Mouse (Mus musculus): ENCODE data around the gene Iffo2. TPM values are rescaled to one million over a fixed set of nuclear protein-coding genes. Genes with fewer than 3 reads are reported as not detected.

Iffo2 gene
- total and polyA plus RNA-seq, 3 experiments = 1.3 to 2.7 TPM; not detected in 1

GRCm38 (mm10) chr4:139489946-139490345, 40.4 kb upstream of the Iffo2 start:
- TF ChIP-seq MAZ (IDR thresholded peaks at IDR 0.05; ENCODE audit: low read depth, low read length) (no peak), JUND (IDR thresholded peaks at IDR 0.05; ENCODE audit: low read depth, low read length) (no peak), SIN3A (IDR thresholded peaks at IDR 0.05; ENCODE audit: low read length) (no peak), CHD1 (IDR thresholded peaks at IDR 0.05; ENCODE audit: low read depth, low read length) (no peak), RAD21 (IDR thresholded peaks at IDR 0.05; ENCODE audit: low read depth, low read length) (no peak), GATA1 (IDR thresholded peaks at IDR 0.05; ENCODE audit: low read depth, low read length) (no peak), TBP (IDR thresholded peaks at IDR 0.05; ENCODE audit: low read depth, low read length) (no peak), MXI1 (IDR thresholded peaks at IDR 0.05; ENCODE audit: low read depth, low read length) (no peak), HCFC1 (IDR thresholded peaks at IDR 0.05; ENCODE audit: low read depth, low read length) (no peak), CTCF (IDR thresholded peaks at IDR 0.05 in 2 of 3, conservative IDR thresholded peaks at IDR 0.05 in 1 of 3; ENCODE audit: control insufficient read depth in 1 of 3, insufficient read depth in 1 of 3, low read depth in 2 of 3, low read length in 3 of 3, poor library complexity in 1 of 3, severe bottlenecking in 1 of 3) (no peak), ZC3H11A (IDR thresholded peaks at IDR 0.05; ENCODE audit: low read depth, low read length) (no peak), ZMIZ1 (IDR thresholded peaks at IDR 0.05; ENCODE audit: low read depth, low read length) (no peak), ZKSCAN1 (IDR thresholded peaks at IDR 0.05; ENCODE audit: low read depth, low read length) (no peak), MYB (IDR thresholded peaks at IDR 0.05; ENCODE audit: low read depth, low read length) (no peak), MAFK (IDR thresholded peaks at IDR 0.05; ENCODE audit: borderline replicate concordance, low read depth, low read length) (no peak), UBTF (IDR thresholded peaks at IDR 0.05; ENCODE audit: borderline replicate concordance, insufficient read depth, low read depth, low read length) (no peak), ELF1 (IDR thresholded peaks at IDR 0.05; ENCODE audit: low read depth, low read length) (no peak), TCF12 (IDR thresholded peaks at IDR 0.05; ENCODE audit: low read depth, low read length) (no peak), GABPA (IDR thresholded peaks at IDR 0.05; ENCODE audit: low read depth, low read length) (no peak), TAL1 (IDR thresholded peaks at IDR 0.05; ENCODE audit: low read length) (no peak)
- Histone ChIP-seq H3K4me3 (ENCODE audit: control insufficient read depth in 1 of 2, insufficient read depth in 1 of 2, low read depth in 2 of 2, low read length in 2 of 2) (no peak overlapping the region), H3K4me1 (ENCODE audit: control insufficient read depth in 1 of 2, insufficient read depth in 2 of 2, low read length in 2 of 2) (peaks cover 0 to 6% of the 10 kb centered on the region in 2 experiments; a peak in 2 of 4 replicates), H3K27ac (ENCODE audit: control insufficient read depth, low read depth, low read length) (no peak overlapping the region), H3K9ac (ENCODE audit: control insufficient read depth, low read depth, low read length, poor library complexity, severe bottlenecking) (no peak overlapping the region), H3K36me3 (ENCODE audit: control insufficient read depth in 1 of 2, insufficient read depth in 2 of 2, low read length in 2 of 2) (peaks cover 0 to 3% of the 10 kb centered on the region in 2 experiments; a peak in 3 of 4 replicates), H3K27me3 (ENCODE audit: control insufficient read depth in 1 of 2, insufficient read depth in 2 of 2, low read length in 2 of 2) (no peaks in the 10 kb centered on the region), H3K9me3 (replicated peaks; ENCODE audit: insufficient read depth, low read length) (no peaks in the 10 kb centered on the region), H3K79me2 (ENCODE audit: control insufficient read depth, insufficient read depth, low read length, poor library complexity) (no peaks in the 10 kb centered on the region)
- no peak for DNase-seq (ENCODE audit: low read depth, low spot score)

- Histone ChIP-seq H3K79me2 (ENCODE audit: control insufficient read depth, insufficient read depth, low read length, poor library complexity) (no peaks in the 10 kb centered on the region), H3K27me3 (ENCODE audit: control insufficient read depth in 1 of 2, insufficient read depth in 2 of 2, low read length in 2 of 2) (no peaks in the 10 kb centered on the region), H3K9ac (ENCODE audit: control insufficient read depth, low read depth, low read length, poor library complexity, severe bottlenecking) (no peak overlapping the region), H3K4me3 (ENCODE audit: control insufficient read depth in 1 of 2, insufficient read depth in 1 of 2, low read depth in 2 of 2, low read length in 2 of 2) (no peak overlapping the region), H3K36me3 (ENCODE audit: control insufficient read depth in 1 of 2, insufficient read depth in 2 of 2, low read length in 2 of 2) (peaks cover 0 to 3% of the 10 kb centered on the region in 2 experiments; a peak in 3 of 4 replicates), H3K4me1 (ENCODE audit: control insufficient read depth in 1 of 2, insufficient read depth in 2 of 2, low read length in 2 of 2) (peaks cover 0 to 6% of the 10 kb centered on the region in 2 experiments; a peak in 2 of 4 replicates), H3K27ac (ENCODE audit: control insufficient read depth, low read depth, low read length) (no peak overlapping the region), H3K9me3 (replicated peaks; ENCODE audit: insufficient read depth, low read length) (no peaks in the 10 kb centered on the region)
- no peak for DNase-seq (ENCODE audit: low read depth, low spot score)
- TF ChIP-seq USF2 (IDR thresholded peaks at IDR 0.05; ENCODE audit: borderline replicate concordance in 1 of 2, insufficient read depth in 1 of 2, low read depth in 1 of 2, low read length in 2 of 2) = no peak
- no peak for TF ChIP-seq RCOR1 (IDR thresholded peaks at IDR 0.05; ENCODE audit: low read depth, low read length)
- no peak for TF ChIP-seq BHLHE40 (IDR thresholded peaks at IDR 0.05; ENCODE audit: borderline replicate concordance, low read depth, low read length)
- TF ChIP-seq POLR2AphosphoS2 (IDR thresholded peaks at IDR 0.05; ENCODE audit: low read length) = no peak
- no peak for TF ChIP-seq E2F4 (IDR thresholded peaks at IDR 0.05; ENCODE audit: borderline replicate concordance, low read depth, low read length)
- no peak for TF ChIP-seq RAD21 (IDR thresholded peaks at IDR 0.05; ENCODE audit: low read depth, low read length)
- no peak for TF ChIP-seq MYB (IDR thresholded peaks at IDR 0.05; ENCODE audit: low read depth, low read length)
- no peak for TF ChIP-seq POLR2A (IDR thresholded peaks at IDR 0.05; ENCODE audit: control insufficient read depth in 1 of 2, insufficient read depth in 1 of 2, low read depth in 1 of 2, low read length in 2 of 2, poor library complexity in 1 of 2)
- TF ChIP-seq ZMIZ1 (IDR thresholded peaks at IDR 0.05; ENCODE audit: low read depth, low read length) = no peak
- no peak for TF ChIP-seq MAX (IDR thresholded peaks at IDR 0.05; ENCODE audit: low read length)
- TF ChIP-seq MXI1 (IDR thresholded peaks at IDR 0.05; ENCODE audit: low read depth, low read length) = no peak
- TF ChIP-seq POLR2AphosphoS5 (IDR thresholded peaks at IDR 0.05; ENCODE audit: borderline replicate concordance, low read depth, low read length) = no peak
- no peak for TF ChIP-seq EP300 (IDR thresholded peaks at IDR 0.05; ENCODE audit: low read depth in 1 of 2, low read length in 2 of 2)
- TF ChIP-seq NELFE (IDR thresholded peaks at IDR 0.05; ENCODE audit: low read depth, low read length) = no peak
- TF ChIP-seq KAT2A (conservative IDR thresholded peaks at IDR 0.05; ENCODE audit: low read depth, low read length) = no peak
These were observed 39.8 kb upstream of the Iffo2 start for GRCm38 (mm10) chr4:139490413-139491055.
